Mouse (Mus musculus): ENCODE measurements around the gene Slc6a13. TPM values are rescaled to one million over a fixed set of nuclear protein-coding genes. Genes with fewer than 3 reads are reported as not detected.

Slc6a13 gene
- total and polyA plus RNA-seq, 2 experiments from 2014 or later, result 7.3 to 7.8 TPM

GRCm38 (mm10) chr6:121326486-121327069 lies 26.6 kb downstream of the Slc6a13 start:
- peak; percentile 40 for ATAC-seq (ENCODE audit: insufficient read depth, low read depth)
- Histone ChIP-seq H3K27ac (ENCODE audit: low read depth) (no peak overlapping the region), H3K36me3 (replicated peaks; ENCODE audit: control insufficient read depth, insufficient read depth, low read length) (no peaks in the 10 kb centered on the region), H3K9me3 (replicated peaks; ENCODE audit: control insufficient read depth, low read length) (no peaks in the 10 kb centered on the region), H3K27me3 (ENCODE audit: control insufficient read depth, insufficient read depth, low read length) (no peaks in the 10 kb centered on the region), H3K4me3 (ENCODE audit: low read depth, low read length) (no peak overlapping the region), H3K9ac (replicated peaks; ENCODE audit: low read depth, low read length) (0 out of 2 replicates have a peak overlapping the region, but pooled peaks have one; percentile 9), H3K4me1 (ENCODE audit: control insufficient read depth, insufficient read depth) (peaks cover 12% of the 10 kb centered on the region), H3K4me2 (ENCODE audit: low read depth, low read length) (no peak overlapping the region)
- 38% methylated on average over 10 of the region's 10 CpGs for WGBS
- TF ChIP-seq CTCF (IDR thresholded peaks at IDR 0.05; ENCODE audit: low read depth) (no peak), EP300 (IDR thresholded peaks at IDR 0.05; ENCODE audit: low read depth) (no peak)
- no peak for DNase-seq (ENCODE audit: low spot score)

GRCm38 (mm10) chr6:121328417-121328884 lies 28.4 kb downstream of the Slc6a13 start:
- Histone ChIP-seq H3K36me3 (replicated peaks; ENCODE audit: control insufficient read depth, insufficient read depth, low read length) (no peaks in the 10 kb centered on the region), H3K27ac (ENCODE audit: low read depth) (no peak overlapping the region), H3K9ac (replicated peaks; ENCODE audit: low read depth, low read length) (no peak overlapping the region), H3K4me2 (ENCODE audit: low read depth, low read length) (no peak overlapping the region), H3K4me1 (ENCODE audit: control insufficient read depth, insufficient read depth) (peaks cover 12% of the 10 kb centered on the region), H3K4me3 (ENCODE audit: low read depth, low read length) (no peak overlapping the region), H3K27me3 (ENCODE audit: control insufficient read depth, insufficient read depth, low read length) (no peaks in the 10 kb centered on the region), H3K9me3 (replicated peaks; ENCODE audit: control insufficient read depth, low read length) (no peaks in the 10 kb centered on the region)
- ATAC-seq (ENCODE audit: insufficient read depth, low read depth) (no peak), DNase-seq (ENCODE audit: low spot score) (no peak)
- WGBS, result 45% methylated on average over 9 of the region's 9 CpGs
- TF ChIP-seq EP300 (IDR thresholded peaks at IDR 0.05; ENCODE audit: low read depth) (no peak), CTCF (IDR thresholded peaks at IDR 0.05; ENCODE audit: low read depth) (no peak)

- DNase-seq (ENCODE audit: low spot score) (no peak), ATAC-seq (ENCODE audit: insufficient read depth, low read depth) (no peak)
- Histone ChIP-seq H3K27ac (ENCODE audit: low read depth) (no peak overlapping the region), H3K4me3 (ENCODE audit: low read depth, low read length) (no peak overlapping the region), H3K4me2 (ENCODE audit: low read depth, low read length) (no peak overlapping the region), H3K9ac (replicated peaks; ENCODE audit: low read depth, low read length) (no peak overlapping the region), H3K27me3 (ENCODE audit: control insufficient read depth, insufficient read depth, low read length) (no peaks in the 10 kb centered on the region), H3K36me3 (replicated peaks; ENCODE audit: control insufficient read depth, insufficient read depth, low read length) (no peaks in the 10 kb centered on the region), H3K9me3 (replicated peaks; ENCODE audit: control insufficient read depth, low read length) (no peaks in the 10 kb centered on the region), H3K4me1 (ENCODE audit: control insufficient read depth, insufficient read depth) (peaks cover 12% of the 10 kb centered on the region)
- TF ChIP-seq CTCF (IDR thresholded peaks at IDR 0.05; ENCODE audit: low read depth), result no peak
- TF ChIP-seq EP300 (IDR thresholded peaks at IDR 0.05; ENCODE audit: low read depth), result no peak
- WGBS, result 35% methylated on average over 10 of the region's 10 CpGs
These were observed 30.0 kb downstream of the Slc6a13 start for GRCm38 (mm10) chr6:121329848-121330508.

GRCm38 (mm10) chr6:121335841-121336240 lies 35.8 kb downstream of the Slc6a13 start:
- H3K9ac ChIP-seq (replicated peaks; ENCODE audit: low read depth, low read length), result no peak overlapping the region
- no peak overlapping the region for H3K4me3 ChIP-seq (ENCODE audit: low read depth, low read length)
- 0 out of 2 replicates have a peak, but pooled peaks cover 6% of the 10 kb centered on the region for H3K27me3 ChIP-seq (ENCODE audit: control insufficient read depth, insufficient read depth, low read length)
- TF ChIP-seq EP300 (IDR thresholded peaks at IDR 0.05; ENCODE audit: low read depth) (no peak), CTCF (IDR thresholded peaks at IDR 0.05; ENCODE audit: low read depth) (no peak)
- WGBS, result 78% methylated on average over 9 of the region's 9 CpGs
- no peaks in the 10 kb centered on the region for H3K4me1 ChIP-seq (ENCODE audit: control insufficient read depth, insufficient read depth)
- no peak for ATAC-seq (ENCODE audit: insufficient read depth, low read depth)
- no peak overlapping the region for H3K4me2 ChIP-seq (ENCODE audit: low read depth, low read length)
- H3K9me3 ChIP-seq (replicated peaks; ENCODE audit: control insufficient read depth, low read length), result no peaks in the 10 kb centered on the region
- no peak overlapping the region for H3K27ac ChIP-seq (ENCODE audit: low read depth)
- no peaks in the 10 kb centered on the region for H3K36me3 ChIP-seq (replicated peaks; ENCODE audit: control insufficient read depth, insufficient read depth, low read length)
- DNase-seq (ENCODE audit: low spot score), result no peak

GRCm38 (mm10) chr6:121336558-121336957 lies 36.5 kb downstream of the Slc6a13 start:
- Histone ChIP-seq H3K4me1 (ENCODE audit: control insufficient read depth, insufficient read depth) (no peaks in the 10 kb centered on the region), H3K4me3 (ENCODE audit: low read depth, low read length) (no peak overlapping the region), H3K4me2 (ENCODE audit: low read depth, low read length) (no peak overlapping the region), H3K9ac (replicated peaks; ENCODE audit: low read depth, low read length) (no peak overlapping the region), H3K27ac (ENCODE audit: low read depth) (no peak overlapping the region), H3K27me3 (ENCODE audit: control insufficient read depth, insufficient read depth, low read length) (0 out of 2 replicates have a peak, but pooled peaks cover 9% of the 10 kb centered on the region), H3K9me3 (replicated peaks; ENCODE audit: control insufficient read depth, low read length) (no peaks in the 10 kb centered on the region), H3K36me3 (replicated peaks; ENCODE audit: control insufficient read depth, insufficient read depth, low read length) (no peaks in the 10 kb centered on the region)
- ATAC-seq (ENCODE audit: insufficient read depth, low read depth) (no peak; the same call in 1 of the 2 replicates), DNase-seq (ENCODE audit: low spot score) (no peak)
- TF ChIP-seq EP300 (IDR thresholded peaks at IDR 0.05; ENCODE audit: low read depth) (no peak), CTCF (IDR thresholded peaks at IDR 0.05; ENCODE audit: low read depth) (no peak)
- 46% methylated on average over 8 of the region's 8 CpGs for WGBS

All from heart, postnatal 0 days (tissue).